ENCODE assay signal across 18 mouse cellular contexts in genomic region chr11:104234680-104235079, GRCm38 (mm10). TPM values are rescaled to one million over a fixed set of nuclear protein-coding genes. Genes with fewer than 3 reads are reported as not detected.
DNase-seq lines count a peak whose midpoint lies in the region; ATAC-seq lines count a peak whose summit lies in the region.
"Had no signal": no experiment of that assay in that cellular context is flagged by ENCODE, and none has a peak within 500 bp of the region (broad histone marks: within the 10 kb centered on the region; RNA-seq: fewer than 3 reads in every experiment).

No protein-coding gene starts in this region.

- H3K9me3 ChIP-seq in forebrain, embryonic 13.5 days (replicated peaks): no peaks in the 10 kb centered on the region
- H3K9me3 ChIP-seq in forebrain, embryonic 11.5 days (ENCODE audit: control insufficient read depth, low read length): no peaks in the 10 kb centered on the region
- H3K9me3 ChIP-seq in forebrain, embryonic 15.5 days: no peaks in the 10 kb centered on the region
- no peaks in the 10 kb centered on the region for H3K9me3 ChIP-seq in midbrain, embryonic 11.5 days (ENCODE audit: control insufficient read depth, low read length)
- H3K9me3 ChIP-seq in neural tube, embryonic 14.5 days (ENCODE audit: control insufficient read depth, low read length): no peaks in the 10 kb centered on the region
- H3K9me3 ChIP-seq: embryonic facial prominence, embryonic 13.5 days; kidney, embryonic 15.5 days; limb, embryonic 15.5 days; lung, embryonic 15.5 days had no signal

- H3K9ac ChIP-seq in forebrain, embryonic 13.5 days: peak overlapping the region; percentile 85
- H3K9ac ChIP-seq in forebrain, embryonic 11.5 days (ENCODE audit: low read length): no peak overlapping the region
- H3K9ac ChIP-seq in forebrain, embryonic 15.5 days (replicated peaks): peak overlapping the region; percentile 92
- H3K9ac ChIP-seq in midbrain, embryonic 11.5 days (ENCODE audit: low read length): no peak overlapping the region
- peak overlapping the region; percentile 98 for H3K9ac ChIP-seq in neural tube, embryonic 14.5 days (replicated peaks; ENCODE audit: low read depth, low read length)
- H3K9ac ChIP-seq: kidney, embryonic 15.5 days; limb, embryonic 15.5 days; lung, embryonic 15.5 days had no signal

- H3K4me1 ChIP-seq in forebrain, embryonic 13.5 days: peaks cover 59% of the 10 kb centered on the region
- peaks cover 11% of the 10 kb centered on the region for H3K4me1 ChIP-seq in forebrain, embryonic 11.5 days (replicated peaks; ENCODE audit: control insufficient read depth, insufficient read depth, low read length)
- H3K4me1 ChIP-seq in forebrain, embryonic 15.5 days: peaks cover 60% of the 10 kb centered on the region
- H3K4me1 ChIP-seq in midbrain, embryonic 11.5 days (ENCODE audit: control insufficient read depth, insufficient read depth, low read length): peaks cover 22% of the 10 kb centered on the region
- H3K4me1 ChIP-seq in neural tube, embryonic 14.5 days (ENCODE audit: control insufficient read depth, insufficient read depth, low read length): peaks cover 37% of the 10 kb centered on the region

- no peak for DNase-seq in forebrain, embryonic 11.5 days (ENCODE audit: low spot score)
- no peak for DNase-seq in midbrain, embryonic 11.5 days (ENCODE audit: low spot score, missing footprints)
- no peak for DNase-seq in kidney, postnatal 14 days
- DNase-seq in layer of hippocampus, adult 8-10 months (ENCODE audit: low spot score in 2 of 2): no peak
- no peak for DNase-seq in adipocyte (ENCODE audit: low spot score)
- DNase-seq: adrenal gland, adult 8-10 months; heart, adult 2 months; thymus, adult 18-20 months had no signal

- H3K4me2 ChIP-seq in forebrain, embryonic 13.5 days: peak overlapping the region; percentile 96
- no peak overlapping the region for H3K4me2 ChIP-seq in forebrain, embryonic 11.5 days (ENCODE audit: low read depth, low read length, severe bottlenecking)
- H3K4me2 ChIP-seq in forebrain, embryonic 15.5 days (replicated peaks): peak overlapping the region; percentile 80
- H3K4me2 ChIP-seq in midbrain, embryonic 11.5 days: peak overlapping the region; percentile 9; the same call in 1 of the 2 replicates
- H3K4me2 ChIP-seq in neural tube, embryonic 14.5 days (ENCODE audit: low read depth, low read length): peak overlapping the region; percentile 61
- H3K4me2 ChIP-seq: limb, embryonic 15.5 days had no signal

- peak overlapping the region; percentile 63 for H3K4me3 ChIP-seq in forebrain, embryonic 13.5 days
- no peak overlapping the region for H3K4me3 ChIP-seq in forebrain, embryonic 11.5 days (ENCODE audit: low read depth, low read length)
- peak overlapping the region; percentile 72 for H3K4me3 ChIP-seq in forebrain, embryonic 15.5 days
- no peak overlapping the region for H3K4me3 ChIP-seq in midbrain, embryonic 11.5 days (ENCODE audit: low read depth, low read length)
- peak overlapping the region; percentile 88 for H3K4me3 ChIP-seq in neural tube, embryonic 14.5 days (ENCODE audit: low read depth, low read length)
- H3K4me3 ChIP-seq: heart, adult 2 months; limb, embryonic 15.5 days; lung, embryonic 15.5 days had no signal

- no peak overlapping the region for H3K27ac ChIP-seq in forebrain, embryonic 13.5 days
- H3K27ac ChIP-seq in forebrain, embryonic 11.5 days (ENCODE audit: low read depth, low read length): no peak overlapping the region
- 0 out of 2 replicates have a peak overlapping the region, but pooled peaks have one; percentile 97 for H3K27ac ChIP-seq in forebrain, embryonic 15.5 days (replicated peaks)
- H3K27ac ChIP-seq in midbrain, embryonic 11.5 days (ENCODE audit: low read depth, low read length): no peak overlapping the region
- no peak overlapping the region for H3K27ac ChIP-seq in neural tube, embryonic 14.5 days (ENCODE audit: low read depth, low read length)
- H3K27ac ChIP-seq: embryonic facial prominence, embryonic 13.5 days; kidney, embryonic 15.5 days; limb, embryonic 15.5 days; lung, embryonic 15.5 days had no signal

- 46% methylated on average over 6 of the region's 6 CpGs for WGBS in forebrain, embryonic 13.5 days
- 50% methylated on average over 6 of the region's 6 CpGs for WGBS in forebrain, embryonic 11.5 days
- 51% methylated on average over 6 of the region's 6 CpGs for WGBS in forebrain, embryonic 15.5 days
- WGBS in midbrain, embryonic 11.5 days: 44% methylated on average over 6 of the region's 6 CpGs
- 20% methylated on average over 6 of the region's 6 CpGs for whole genome bisulfite sequencing in neural tube, embryonic 14.5 days

- no peaks in the 10 kb centered on the region for H3K36me3 ChIP-seq in forebrain, embryonic 13.5 days (ENCODE audit: poor library complexity, severe bottlenecking)
- H3K36me3 ChIP-seq in forebrain, embryonic 11.5 days (ENCODE audit: control insufficient read depth, insufficient read depth, low read length): no peaks in the 10 kb centered on the region
- H3K36me3 ChIP-seq in forebrain, embryonic 15.5 days: no peaks in the 10 kb centered on the region
- H3K36me3 ChIP-seq in midbrain, embryonic 11.5 days (ENCODE audit: control insufficient read depth, insufficient read depth, low read length): no peaks in the 10 kb centered on the region
- H3K36me3 ChIP-seq in neural tube, embryonic 14.5 days (ENCODE audit: control insufficient read depth, insufficient read depth, low read length): no peaks in the 10 kb centered on the region
- H3K36me3 ChIP-seq: embryonic facial prominence, embryonic 13.5 days; kidney, embryonic 15.5 days; limb, embryonic 15.5 days; lung, embryonic 15.5 days had no signal

- ATAC-seq in forebrain, embryonic 13.5 days: no peak
- ATAC-seq in forebrain, embryonic 11.5 days (replicated peaks; ENCODE audit: low FRiP score): no peak
- no peak for ATAC-seq in forebrain, embryonic 15.5 days (replicated peaks)
- ATAC-seq in midbrain, embryonic 11.5 days (ENCODE audit: low FRiP score): no peak
- no peak for ATAC-seq in neural tube, embryonic 14.5 days (ENCODE audit: low read depth)

- peaks cover 50% of the 10 kb centered on the region for H3K27me3 ChIP-seq in forebrain, embryonic 13.5 days
- peaks cover 45% of the 10 kb centered on the region for H3K27me3 ChIP-seq in forebrain, embryonic 11.5 days (ENCODE audit: control insufficient read depth, insufficient read depth, low read length)
- no peaks in the 10 kb centered on the region for H3K27me3 ChIP-seq in forebrain, embryonic 15.5 days
- H3K27me3 ChIP-seq in midbrain, embryonic 11.5 days (ENCODE audit: control insufficient read depth, insufficient read depth, low read length): peaks cover 48% of the 10 kb centered on the region
- peaks cover 4% of the 10 kb centered on the region; the same call in 1 of the 2 replicates for H3K27me3 ChIP-seq in neural tube, embryonic 14.5 days (ENCODE audit: control insufficient read depth, insufficient read depth, low read length)

RNA-seq across cellular contexts. Expression of gene Mapt, which starts 3.5 kb away (rescaled TPM):
- 277 and 315 TPM in 2 replicates for polyA plus RNA-seq in forebrain, embryonic 13.5 days (2015; fragmentation: Nextera tagmentation; extraction: Ambion mirVana)
- polyA plus RNA-seq in forebrain, embryonic 11.5 days (2014; fragmentation: Nextera tagmentation; extraction: Ambion mirVana): 33.0 and 43.1 TPM in 2 replicates
- 672 and 718 TPM in 2 replicates for polyA plus RNA-seq in forebrain, embryonic 15.5 days (2015; fragmentation: Nextera tagmentation; extraction: Ambion mirVana)
- polyA plus RNA-seq in midbrain, embryonic 11.5 days (2014; fragmentation: Nextera tagmentation; extraction: Ambion mirVana): 70.9 and 71.6 TPM in 2 replicates
- polyA plus RNA-seq in neural tube, embryonic 14.5 days (2014; fragmentation: Nextera tagmentation; extraction: Ambion mirVana): 925 and 1,009 TPM in 2 replicates
- total RNA-seq in layer of hippocampus, adult 8-10 months (2022): 100 to 1,000 TPM; 300 to 367 (median 345) TPM
- total RNA-seq: hematopoietic stem cell, adult 5-6 weeks had no signal

RNA-seq across cellular contexts. Expression of gene Sppl2c, which starts 48.6 kb away (rescaled TPM):
- polyA plus RNA-seq in forebrain, embryonic 13.5 days (2015; fragmentation: Nextera tagmentation; extraction: Ambion mirVana): not detected in 2 replicates
- polyA plus RNA-seq in forebrain, embryonic 11.5 days (2014; fragmentation: Nextera tagmentation; extraction: Ambion mirVana): not detected in 2 replicates
- not detected in 2 replicates for polyA plus RNA-seq in forebrain, embryonic 15.5 days (2015; fragmentation: Nextera tagmentation; extraction: Ambion mirVana)
- polyA plus RNA-seq in midbrain, embryonic 11.5 days (2014; fragmentation: Nextera tagmentation; extraction: Ambion mirVana): not detected in 2 replicates
- polyA plus RNA-seq in neural tube, embryonic 14.5 days (2014; fragmentation: Nextera tagmentation; extraction: Ambion mirVana): not detected in 2 replicates
- total RNA-seq in layer of hippocampus, adult 8-10 months (2022): not detected
- total RNA-seq: adrenal gland, adult 8-10 months; heart, adult 2 months; hematopoietic stem cell, adult 5-6 weeks had no signal
- polyA plus RNA-seq: embryonic facial prominence, embryonic 13.5 days; frontal cortex, adult 2 months; kidney, embryonic 15.5 days; limb, embryonic 15.5 days; lung, embryonic 15.5 days; spleen, adult 2 months had no signal

Comparison
In these comparisons a context has a peak if more than half of its experiments do, and no peak if none do; other contexts are left out.
1. H3K4me3 ChIP-seq: peak in forebrain, embryonic 13.5 days (single experiment), forebrain, embryonic 15.5 days (single experiment) and neural tube, embryonic 14.5 days (single experiment); none in forebrain, embryonic 11.5 days (single experiment) and midbrain, embryonic 11.5 days (single experiment).
2. H3K9ac ChIP-seq: peak in forebrain, embryonic 13.5 days (single experiment), forebrain, embryonic 15.5 days (single experiment) and neural tube, embryonic 14.5 days (single experiment); none in forebrain, embryonic 11.5 days (single experiment) and midbrain, embryonic 11.5 days (single experiment).